Mouse (Mus musculus): ENCODE measurements around the gene Sh2d3c. TPM values are rescaled to one million over a fixed set of nuclear protein-coding genes. Genes with fewer than 3 reads are reported as not detected.

The Sh2d3c gene
- polyA plus RNA-seq, 1 experiment from 2014 or later, result 37.8 TPM

DNA sequence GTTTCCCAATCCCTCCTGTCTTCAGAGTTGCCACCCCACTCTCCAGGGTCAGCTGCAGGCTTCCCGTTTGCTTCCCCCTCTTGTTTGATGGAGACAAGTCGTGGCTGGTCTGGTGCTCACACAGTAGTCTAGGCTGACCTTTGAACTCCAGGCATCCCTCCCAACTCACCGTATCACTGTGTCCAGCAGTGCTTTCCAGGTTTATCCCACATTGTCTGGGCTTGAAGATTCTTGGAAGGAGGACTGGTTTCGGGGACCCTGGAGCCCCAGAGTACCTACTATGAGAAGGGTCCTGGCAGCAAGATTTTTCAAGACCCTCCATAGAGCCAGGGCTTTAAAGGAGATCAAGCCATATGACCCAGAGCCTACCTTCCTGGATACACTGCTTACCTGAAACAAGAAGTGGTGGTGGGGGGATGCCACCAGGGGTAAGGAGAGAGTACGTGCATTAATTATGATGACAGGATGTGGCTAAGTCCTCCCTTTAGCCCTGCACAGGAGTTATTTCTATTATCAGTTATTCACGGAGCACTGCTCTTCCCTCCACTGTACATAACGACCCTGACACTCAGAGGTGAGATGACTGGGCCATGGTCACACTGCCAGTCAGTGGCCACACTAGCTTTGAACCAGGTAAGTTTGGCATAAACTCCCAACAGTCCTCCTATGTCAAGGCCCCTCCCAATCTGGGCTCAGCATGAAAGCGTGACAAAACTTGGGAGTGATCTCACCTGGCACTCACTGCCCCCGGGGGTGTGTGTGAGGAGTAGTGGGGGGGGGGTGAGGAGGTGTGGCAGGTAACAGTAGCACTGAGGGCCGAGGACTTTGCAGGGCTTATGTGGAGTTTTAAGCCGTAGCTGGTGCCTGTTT lies 6.5 kb upstream of the Sh2d3c start:
- Histone ChIP-seq H3K27me3 (no peaks in the 10 kb centered on the region), H3K4me3 (replicated peaks) (peak overlapping the region; percentile 97; the same call in 1 of the 2 replicates), H3K27ac (peak overlapping the region; percentile 99), H3K9me3 (no peaks in the 10 kb centered on the region), H3K9ac (replicated peaks) (peak overlapping the region; percentile 95), H3K4me1 (replicated peaks) (peaks cover 23% of the 10 kb centered on the region), H3K36me3 (peaks cover 19% of the 10 kb centered on the region), H3K4me2 (replicated peaks) (peak overlapping the region; percentile 100)
- no peak for ATAC-seq
- 67% methylated on average over 11 of the region's 11 CpGs for WGBS

DNA sequence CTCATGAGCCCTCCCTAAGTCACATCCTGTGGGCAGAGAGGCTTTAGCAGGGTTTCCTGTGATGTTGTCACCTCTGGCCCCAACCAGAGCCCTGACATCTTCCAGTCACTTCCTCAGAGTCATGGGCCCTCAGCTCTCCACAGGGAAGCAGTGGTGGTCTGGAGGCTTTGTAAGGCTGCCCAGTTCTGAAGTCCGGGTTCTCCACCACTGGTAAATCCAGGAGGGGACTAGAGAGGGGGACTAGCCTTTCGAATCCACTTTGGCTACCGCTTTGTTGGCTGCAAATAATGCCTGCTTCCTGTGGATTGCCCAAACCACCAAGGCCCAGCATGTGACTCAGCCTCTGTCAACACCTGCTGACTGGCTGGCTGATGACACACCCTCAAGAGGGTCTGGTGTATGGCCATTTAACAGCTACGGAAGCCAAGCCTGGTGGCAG lies 5.8 kb upstream of the Sh2d3c start:
- Histone ChIP-seq H3K9me3 (no peaks in the 10 kb centered on the region), H3K27ac (no peak overlapping the region), H3K36me3 (peaks cover 12% of the 10 kb centered on the region), H3K27me3 (no peaks in the 10 kb centered on the region), H3K4me1 (replicated peaks) (peaks cover 23% of the 10 kb centered on the region), H3K9ac (replicated peaks) (0 out of 2 replicates have a peak overlapping the region, but pooled peaks have one; percentile 2), H3K4me2 (replicated peaks) (no peak overlapping the region), H3K4me3 (replicated peaks) (no peak overlapping the region)
- 73% methylated on average over 4 of the region's 4 CpGs for WGBS
- no peak for ATAC-seq

DNA sequence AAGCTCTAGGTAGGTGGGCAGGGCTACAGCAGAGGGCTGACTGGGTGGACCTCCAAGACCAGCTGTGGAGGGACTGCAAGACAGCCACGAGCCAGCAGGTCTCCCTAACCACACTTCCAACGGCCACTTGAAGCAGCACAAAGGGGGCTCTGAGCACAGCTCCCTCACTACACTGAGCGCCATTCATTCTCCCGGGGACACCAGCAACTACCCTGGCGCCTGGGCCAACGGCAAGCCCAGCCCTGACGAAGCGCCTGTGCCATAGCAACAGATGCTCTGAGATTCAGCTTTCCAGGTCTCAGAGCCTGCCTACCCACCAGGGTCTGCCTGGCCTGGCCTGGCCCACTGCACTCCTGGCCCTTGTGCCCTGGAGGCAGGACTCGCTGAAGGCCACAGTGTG lies 2.1 kb upstream of the Sh2d3c start:
- WGBS, result 38% methylated on average over 9 of the region's 9 CpGs
- no peaks in the 10 kb centered on the region for H3K9me3 ChIP-seq
- no peak overlapping the region for H3K4me3 ChIP-seq (replicated peaks)
- no peak overlapping the region for H3K27ac ChIP-seq
- H3K36me3 ChIP-seq, result no peaks in the 10 kb centered on the region
- no peak overlapping the region for H3K4me2 ChIP-seq (replicated peaks)
- peak; percentile 40; the same call in 1 of the 2 replicates for ATAC-seq
- H3K27me3 ChIP-seq, result no peaks in the 10 kb centered on the region
- no peak overlapping the region for H3K9ac ChIP-seq (replicated peaks)
- peaks cover 14% of the 10 kb centered on the region for H3K4me1 ChIP-seq (replicated peaks)

DNA sequence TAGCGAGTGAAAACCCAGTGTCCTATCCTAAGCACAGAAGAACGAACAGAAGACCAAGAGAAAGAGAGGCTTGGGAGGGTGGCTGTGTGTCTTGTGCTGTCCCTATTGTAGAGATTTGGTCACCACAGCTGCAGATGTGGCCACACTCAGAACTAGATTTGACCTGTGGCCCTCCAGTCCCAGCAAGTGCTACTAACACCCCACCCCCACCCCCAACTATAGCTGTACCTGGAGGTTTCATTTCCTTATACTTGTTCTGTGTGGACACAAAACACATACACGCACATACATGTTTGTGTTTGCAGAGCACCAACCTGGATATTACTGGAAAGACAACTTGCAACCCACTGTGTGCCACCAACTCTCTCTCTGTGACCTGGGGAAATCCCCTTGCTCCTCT lies 802 bp upstream of the Sh2d3c start:
- WGBS, result 81% methylated on average over 3 of the region's 3 CpGs
- Histone ChIP-seq H3K36me3 (no peaks in the 10 kb centered on the region), H3K4me3 (replicated peaks) (no peak overlapping the region), H3K27me3 (no peaks in the 10 kb centered on the region), H3K4me2 (replicated peaks) (no peak overlapping the region), H3K9me3 (no peaks in the 10 kb centered on the region), H3K4me1 (replicated peaks) (peaks cover 4% of the 10 kb centered on the region), H3K9ac (replicated peaks) (no peak overlapping the region), H3K27ac (no peak overlapping the region)
- ATAC-seq, result no peak

DNA sequence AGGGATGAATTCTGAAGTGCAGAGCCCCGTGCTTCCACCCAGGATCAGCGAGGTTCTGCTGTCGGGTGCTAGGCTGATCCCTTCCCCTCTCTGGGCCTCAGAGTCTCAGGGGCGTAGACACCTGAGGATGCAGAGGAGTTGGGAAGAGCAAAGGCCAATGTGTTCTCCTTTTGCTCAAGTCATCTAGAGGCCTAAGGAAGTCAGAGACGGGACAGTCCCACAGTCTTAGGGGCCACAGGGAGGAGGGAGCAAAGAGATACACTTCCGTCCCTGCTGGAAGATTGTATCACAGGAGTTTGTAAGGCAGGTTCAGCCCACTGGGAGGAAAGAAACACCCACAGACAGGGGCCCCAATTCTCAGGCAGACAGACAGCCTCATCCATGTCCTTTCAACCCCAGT lies 1.2 kb downstream of the Sh2d3c start:
- Histone ChIP-seq H3K4me2 (replicated peaks) (no peak overlapping the region), H3K27me3 (no peaks in the 10 kb centered on the region), H3K4me1 (replicated peaks) (peaks cover 6% of the 10 kb centered on the region), H3K4me3 (replicated peaks) (no peak overlapping the region), H3K9me3 (no peaks in the 10 kb centered on the region), H3K27ac (no peak overlapping the region), H3K36me3 (no peaks in the 10 kb centered on the region), H3K9ac (replicated peaks) (no peak overlapping the region)
- ATAC-seq, result no peak
- WGBS, result 60% methylated on average over 6 of the region's 6 CpGs

DNA sequence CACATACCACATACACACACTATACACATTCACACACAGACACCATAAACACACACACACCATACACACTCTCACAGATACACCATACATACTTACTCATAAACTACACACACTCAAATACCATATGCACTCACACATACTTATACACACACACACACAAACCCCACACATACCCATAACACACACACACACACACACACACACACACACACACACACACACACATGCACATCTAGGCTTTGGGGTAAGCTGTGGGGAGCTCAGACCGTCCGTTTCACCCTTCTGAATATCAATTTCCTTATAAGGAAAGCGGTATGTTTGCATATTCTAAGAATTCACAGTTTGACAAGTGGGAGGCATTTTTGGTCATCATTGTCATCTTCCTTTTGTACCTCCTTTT lies 1.7 kb downstream of the Sh2d3c start:
- Histone ChIP-seq H3K9me3 (no peaks in the 10 kb centered on the region), H3K4me1 (replicated peaks) (peaks cover 11% of the 10 kb centered on the region), H3K27me3 (no peaks in the 10 kb centered on the region), H3K36me3 (no peaks in the 10 kb centered on the region), H3K27ac (no peak overlapping the region), H3K4me3 (replicated peaks) (no peak overlapping the region), H3K4me2 (replicated peaks) (no peak overlapping the region), H3K9ac (replicated peaks) (no peak overlapping the region)
- WGBS, result 80% methylated on average over 3 of the region's 3 CpGs
- ATAC-seq, result no peak

DNA sequence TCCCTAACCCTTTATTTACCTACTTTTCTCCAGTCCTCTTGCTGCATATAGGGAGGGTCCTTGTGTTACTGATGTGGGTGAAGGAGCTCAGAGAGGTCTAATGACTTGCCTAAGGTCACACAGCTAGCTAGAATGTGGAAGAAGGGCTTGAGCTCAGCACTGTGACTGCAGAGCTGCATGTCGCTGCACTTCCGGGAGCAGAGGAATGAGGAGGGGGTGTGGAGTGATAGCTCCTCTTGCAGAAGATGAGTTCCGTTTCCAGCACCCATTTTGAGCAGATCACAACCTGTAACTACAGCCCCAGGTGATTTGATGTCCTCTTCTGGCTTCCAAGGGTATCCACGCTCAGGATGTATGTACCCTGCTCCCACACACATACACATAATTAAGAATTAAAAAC lies 3.3 kb downstream of the Sh2d3c start:
- no peaks in the 10 kb centered on the region for H3K27me3 ChIP-seq
- no peak overlapping the region for H3K27ac ChIP-seq
- ATAC-seq, result no peak
- H3K4me1 ChIP-seq (replicated peaks), result peaks cover 12% of the 10 kb centered on the region
- no peak overlapping the region for H3K4me3 ChIP-seq (replicated peaks)
- H3K9me3 ChIP-seq, result no peaks in the 10 kb centered on the region
- no peaks in the 10 kb centered on the region for H3K36me3 ChIP-seq
- no peak overlapping the region for H3K4me2 ChIP-seq (replicated peaks)
- H3K9ac ChIP-seq (replicated peaks), result no peak overlapping the region
- 85% methylated on average over 4 of the region's 4 CpGs for WGBS

DNA sequence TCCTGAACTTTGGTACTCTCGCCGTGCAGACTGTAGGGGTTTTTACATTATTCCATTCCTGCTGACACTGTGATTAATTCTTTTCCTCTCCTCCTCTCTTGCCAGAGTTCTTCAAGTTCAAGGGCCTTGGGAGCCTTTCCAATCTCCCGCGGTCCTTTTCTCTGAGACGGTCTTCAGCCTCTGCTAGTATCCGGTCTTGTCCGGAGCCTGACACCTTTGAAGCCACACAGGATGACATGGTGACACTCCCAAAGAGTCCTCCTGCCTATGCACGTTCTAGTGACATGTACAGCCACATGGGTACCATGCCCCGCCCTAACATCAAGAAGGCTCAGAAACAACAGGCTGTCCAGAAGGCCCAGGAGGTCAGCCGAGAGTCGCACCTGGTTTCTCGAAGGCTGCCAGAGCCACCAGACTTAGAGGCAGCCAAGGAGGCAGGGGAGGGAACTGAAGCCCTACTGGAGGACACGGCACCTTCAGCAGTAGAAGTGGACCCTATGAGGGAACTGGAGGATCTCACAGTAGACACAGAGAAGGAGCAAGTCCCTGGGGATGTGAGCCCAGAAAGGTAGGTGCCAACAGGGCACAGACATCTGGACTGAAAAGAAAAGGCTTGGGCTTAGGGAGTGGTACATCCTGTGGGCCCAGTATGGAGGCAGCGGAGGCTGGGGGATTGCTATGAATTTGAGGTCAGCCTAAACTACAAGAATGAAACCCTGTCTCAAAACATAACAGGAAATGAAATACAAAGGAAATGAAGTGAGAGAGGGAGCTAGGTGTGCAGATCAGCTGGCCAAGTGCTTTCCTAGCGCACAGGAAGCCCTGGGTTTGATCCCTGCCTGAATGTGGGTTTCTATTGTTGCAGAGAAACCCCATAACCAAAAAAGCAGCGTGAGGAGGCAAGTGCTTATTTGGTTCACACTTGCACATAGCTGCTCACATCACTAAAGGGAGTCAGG lies 4.3 kb downstream of the Sh2d3c start:
- 84% methylated on average over 16 of the region's 16 CpGs for WGBS
- no peak for ATAC-seq
- Histone ChIP-seq H3K9ac (replicated peaks) (no peak overlapping the region), H3K9me3 (no peaks in the 10 kb centered on the region), H3K27me3 (no peaks in the 10 kb centered on the region), H3K36me3 (no peaks in the 10 kb centered on the region), H3K4me3 (replicated peaks) (no peak overlapping the region), H3K27ac (no peak overlapping the region), H3K4me2 (replicated peaks) (no peak overlapping the region), H3K4me1 (replicated peaks) (peaks cover 12% of the 10 kb centered on the region)

DNA sequence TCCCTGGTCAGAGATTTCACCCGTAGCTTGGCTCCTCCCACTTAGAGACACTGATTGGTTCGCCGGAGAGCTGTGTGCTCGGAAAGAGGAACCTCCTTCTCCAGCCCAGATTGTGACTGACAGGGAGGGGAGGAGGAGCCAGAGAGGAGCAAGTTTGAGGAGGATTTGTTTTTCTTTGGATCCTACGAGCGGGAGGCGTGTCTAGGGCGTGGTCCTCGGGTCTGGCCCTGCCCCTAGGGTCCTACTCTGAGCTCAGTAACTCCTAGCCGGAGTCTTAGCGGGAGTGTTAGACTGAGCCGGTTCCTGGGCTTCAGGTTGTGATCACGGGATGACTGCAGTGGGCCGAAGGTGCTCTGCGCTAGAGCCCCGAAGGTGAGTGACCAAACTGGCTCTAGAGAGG lies 6.6 kb downstream of the Sh2d3c start:
- peak; percentile 94 for ATAC-seq
- Histone ChIP-seq H3K9me3 (no peaks in the 10 kb centered on the region), H3K4me3 (replicated peaks) (peak overlapping the region; percentile 33), H3K9ac (replicated peaks) (peak overlapping the region; percentile 32; the same call in 1 of the 2 replicates), H3K36me3 (no peaks in the 10 kb centered on the region), H3K4me1 (replicated peaks) (peaks cover 12% of the 10 kb centered on the region), H3K4me2 (replicated peaks) (peak overlapping the region; percentile 56), H3K27me3 (no peaks in the 10 kb centered on the region), H3K27ac (0 out of 2 replicates have a peak overlapping the region, but pooled peaks have one; percentile 32)
- under 1% methylated on average over 16 of the region's 16 CpGs for WGBS

DNA sequence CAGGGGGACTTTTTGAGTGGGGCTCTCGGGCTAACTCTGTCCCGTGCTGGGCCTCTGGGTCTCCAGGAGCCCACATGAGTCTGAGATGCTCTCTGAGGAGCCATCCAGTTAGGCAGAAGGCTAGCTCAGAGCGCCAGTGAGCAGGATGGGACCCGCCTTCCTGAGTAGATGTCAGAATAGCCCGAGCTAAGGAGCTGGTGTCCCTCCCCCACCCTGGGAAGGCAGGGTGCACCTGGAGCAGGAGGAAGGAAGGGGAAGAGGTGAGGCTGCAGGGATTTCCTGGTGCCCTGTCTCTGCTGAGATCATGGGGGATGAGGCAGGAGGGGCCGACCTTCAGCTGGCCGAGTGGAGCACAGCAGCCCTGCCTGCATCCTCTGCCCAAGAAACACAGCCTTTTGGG lies 7.6 kb downstream of the Sh2d3c start:
- H3K4me3 ChIP-seq (replicated peaks), result no peak overlapping the region
- H3K27ac ChIP-seq, result no peak overlapping the region
- no peaks in the 10 kb centered on the region for H3K36me3 ChIP-seq
- peak overlapping the region; percentile 13; the same call in 1 of the 2 replicates for H3K4me2 ChIP-seq (replicated peaks)
- 59% methylated on average over 7 of the region's 7 CpGs for WGBS
- ATAC-seq, result no peak
- no peaks in the 10 kb centered on the region for H3K27me3 ChIP-seq
- no peak overlapping the region for H3K9ac ChIP-seq (replicated peaks)
- H3K9me3 ChIP-seq, result no peaks in the 10 kb centered on the region
- H3K4me1 ChIP-seq (replicated peaks), result peaks cover 12% of the 10 kb centered on the region

DNA sequence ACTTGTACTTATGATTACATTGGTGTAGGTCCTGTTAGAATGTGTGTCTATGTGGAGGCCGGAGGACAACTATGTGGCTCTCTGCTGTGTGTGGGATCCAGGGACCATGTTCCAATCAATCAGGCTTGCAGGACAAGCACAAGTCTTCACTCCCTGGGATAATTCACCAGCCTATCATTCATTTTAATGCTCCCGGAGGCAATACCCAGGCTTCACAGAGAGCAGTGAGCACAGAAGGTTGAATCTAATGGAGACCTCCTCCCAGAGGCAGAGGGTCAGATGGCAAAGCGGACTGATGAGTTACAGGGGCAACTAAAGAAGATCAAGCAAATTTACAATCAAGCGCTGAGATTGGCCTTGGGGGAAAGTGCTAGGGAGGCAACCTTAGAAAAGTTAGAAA lies 8.7 kb downstream of the Sh2d3c start:
- no peak for ATAC-seq
- Histone ChIP-seq H3K27me3 (no peaks in the 10 kb centered on the region), H3K4me1 (replicated peaks) (peaks cover 12% of the 10 kb centered on the region), H3K9me3 (no peaks in the 10 kb centered on the region), H3K36me3 (no peaks in the 10 kb centered on the region), H3K27ac (no peak overlapping the region), H3K9ac (replicated peaks) (0 out of 2 replicates have a peak overlapping the region, but pooled peaks have one; percentile 32), H3K4me3 (replicated peaks) (no peak overlapping the region), H3K4me2 (replicated peaks) (no peak overlapping the region)
- 80% methylated on average over 4 of the region's 4 CpGs for WGBS

DNA sequence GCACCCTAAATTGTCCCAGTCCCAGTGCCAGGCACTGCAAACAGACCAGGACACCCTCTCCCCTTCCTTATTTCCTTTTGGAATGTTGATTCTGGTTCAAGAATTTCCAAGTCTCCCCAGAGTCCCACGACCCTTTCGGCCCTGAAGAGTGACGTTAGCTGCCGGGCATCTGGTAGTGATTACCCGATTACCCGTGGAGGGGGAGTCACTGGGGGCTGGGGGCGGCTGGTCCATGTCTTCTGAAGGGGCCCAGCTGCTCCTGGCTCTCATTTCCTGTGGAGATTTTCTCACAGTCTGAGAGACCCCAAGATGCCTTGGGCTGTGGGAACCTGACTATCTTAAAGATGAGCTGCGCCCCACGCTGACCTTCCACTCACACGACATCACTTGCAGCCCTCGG lies 10.0 kb downstream of the Sh2d3c start:
- Histone ChIP-seq H3K27ac (no peak overlapping the region), H3K27me3 (no peaks in the 10 kb centered on the region), H3K36me3 (no peaks in the 10 kb centered on the region), H3K4me2 (replicated peaks) (no peak overlapping the region), H3K9ac (replicated peaks) (0 out of 2 replicates have a peak overlapping the region, but pooled peaks have one; percentile 32), H3K4me3 (replicated peaks) (no peak overlapping the region), H3K9me3 (no peaks in the 10 kb centered on the region), H3K4me1 (replicated peaks) (peaks cover 12% of the 10 kb centered on the region)
- WGBS, result 62% methylated on average over 11 of the region's 11 CpGs
- ATAC-seq, result no peak

All from midbrain, embryonic 13.5 days (tissue).